Mouse (Mus musculus) liver, postnatal 0 days (tissue): ENCODE measurements around the gene Fam189a2.

Experiments
- CTCF ChIP-seq: sonication (generic); IDR thresholded peaks from 2 replicates; pipeline ENCODE4 v1.5.1; 2016; ENCODE audit warnings: antibody characterized with exemption, low read depth
- EP300 ChIP-seq: IDR thresholded peaks from 2 replicates; pipeline ENCODE4 v1.6.1; 2016; ENCODE audit warnings: antibody characterized with exemption, low read depth, mild to moderate bottlenecking

DNA sequence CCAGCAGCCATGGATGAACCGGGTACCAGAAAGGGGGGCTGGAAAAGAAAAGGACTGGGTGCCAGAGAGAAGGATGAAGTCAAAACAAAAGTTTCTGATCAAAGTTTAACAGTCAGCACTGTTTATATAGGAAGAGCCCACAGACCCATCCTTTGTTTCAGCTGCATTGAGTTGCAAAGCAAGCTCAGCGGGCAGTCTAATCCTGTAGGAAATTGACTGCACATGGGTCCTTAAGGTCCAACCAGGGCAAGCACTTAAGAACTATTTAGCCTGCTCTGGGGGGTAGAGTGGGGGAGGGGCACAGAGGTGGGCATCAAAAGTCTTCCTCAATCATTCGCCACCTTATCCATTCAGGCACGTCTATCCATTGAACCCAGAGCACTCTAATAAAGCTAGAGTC lies 42.3 kb upstream of the Fam189a2 start:
- no peak for TF ChIP-seq EP300
- TF ChIP-seq CTCF = no peak
